Mouse (Mus musculus): ENCODE data around the gene Arhgef28. TPM values are rescaled to one million over a fixed set of nuclear protein-coding genes. Genes with fewer than 3 reads are reported as not detected.

Arhgef28 gene
- total RNA-seq, 2 experiments from 2014 or later: 52.0 to 54.8 TPM

- no peak for DNase-seq (ENCODE audit: extremely low spot score in 1 of 2, low spot score in 2 of 2)
- intact Hi-C loops (cut with DNase I): no loop called here
Measured at GRCm38 (mm10) chr13:97948856-97949255, 257.4 kb downstream of the Arhgef28 start.

GRCm38 (mm10) chr13:97947598-97947997 lies 258.6 kb downstream of the Arhgef28 start:
- intact Hi-C loops (cut with DNase I): no loop called here
- no peak for DNase-seq (ENCODE audit: extremely low spot score in 1 of 2, low spot score in 2 of 2)

GRCm38 (mm10) chr13:97946422-97946821 lies 259.8 kb downstream of the Arhgef28 start:
- intact Hi-C loops (cut with DNase I): no loop called here
- no peak for DNase-seq (ENCODE audit: extremely low spot score in 1 of 2, low spot score in 2 of 2)

- intact Hi-C loops (cut with DNase I): no loop called here
- no peak for DNase-seq (ENCODE audit: extremely low spot score in 1 of 2, low spot score in 2 of 2)
Measured at GRCm38 (mm10) chr13:97941909-97942680, 264.1 kb downstream of the Arhgef28 start.

- intact Hi-C loops (cut with DNase I): no loop called here
Measured at GRCm38 (mm10) chr13:97941099-97941498, 265.1 kb downstream of the Arhgef28 start.

GRCm38 (mm10) chr13:97939433-97940160 lies 266.6 kb downstream of the Arhgef28 start:
- intact Hi-C loops (cut with DNase I): loop anchor here (10.0 kb wide), 1 partner anchor 385 kb away; no protein-coding TSS in a partner anchor
- peak in 1 of 2 experiments; percentile 52 for DNase-seq (ENCODE audit: extremely low spot score in 1 of 2, low spot score in 2 of 2)

More at GRCm38 (mm10) chr13:97941099-97941498, 265.1 kb downstream of the Arhgef28 start:
- DNase-seq (ENCODE audit: extremely low spot score in 1 of 2, low spot score in 2 of 2): peak in 1 of 2 experiments; percentile 51

- intact Hi-C loops (cut with DNase I): loop anchor here (1.0 to 10.0 kb wide), 3 partner anchors 384 to 703 kb away; no protein-coding TSS in a partner anchor
- peak; percentile 85 to 86 for DNase-seq (ENCODE audit: extremely low spot score in 1 of 2, low spot score in 2 of 2)
Measured at GRCm38 (mm10) chr13:97938596-97939297, 267.5 kb downstream of the Arhgef28 start.

GRCm38 (mm10) chr13:97937919-97938318 lies 268.3 kb downstream of the Arhgef28 start:
- peak; percentile 63 to 73 for DNase-seq (ENCODE audit: extremely low spot score in 1 of 2, low spot score in 2 of 2)
- intact Hi-C loops (cut with DNase I): loop anchor here (1.0 to 10.0 kb wide), 3 partner anchors 383 to 703 kb away; no protein-coding TSS in a partner anchor

GRCm38 (mm10) chr13:97928135-97928497 lies 278.1 kb downstream of the Arhgef28 start:
- no peak for DNase-seq (ENCODE audit: extremely low spot score in 1 of 2, low spot score in 2 of 2)
- intact Hi-C loops (cut with DNase I): no loop called here

- DNase-seq (ENCODE audit: extremely low spot score in 1 of 2, low spot score in 2 of 2): no peak
Measured at GRCm38 (mm10) chr13:97927376-97928134, 278.7 kb downstream of the Arhgef28 start.

GRCm38 (mm10) chr13:97926371-97926770 lies 279.9 kb downstream of the Arhgef28 start:
- intact Hi-C loops (cut with DNase I): no loop called here
- no peak for DNase-seq (ENCODE audit: extremely low spot score in 1 of 2, low spot score in 2 of 2)

More at GRCm38 (mm10) chr13:97927376-97928134, 278.7 kb downstream of the Arhgef28 start:
- intact Hi-C loops (cut with DNase I): no loop called here

- DNase-seq (ENCODE audit: extremely low spot score in 1 of 2, low spot score in 2 of 2): no peak
- intact Hi-C loops (cut with DNase I): no loop called here
Measured at GRCm38 (mm10) chr13:97923009-97923408, 283.2 kb downstream of the Arhgef28 start.

GRCm38 (mm10) chr13:97919590-97919989 lies 286.6 kb downstream of the Arhgef28 start:
- intact Hi-C loops (cut with DNase I): loop anchor here (10.0 kb wide), 1 partner anchor 285 kb away; no protein-coding TSS in a partner anchor
- DNase-seq (ENCODE audit: extremely low spot score in 1 of 2, low spot score in 2 of 2): no peak

GRCm38 (mm10) chr13:97918117-97918900 lies 287.9 kb downstream of the Arhgef28 start:
- intact Hi-C loops (cut with DNase I): loop anchor here (10.0 kb wide), 1 partner anchor 284 kb away; no protein-coding TSS in a partner anchor

GRCm38 (mm10) chr13:97911013-97911412 lies 295.2 kb downstream of the Arhgef28 start:
- peak; percentile 45 to 72 for DNase-seq (ENCODE audit: extremely low spot score in 1 of 2, low spot score in 2 of 2)
- intact Hi-C loops (cut with DNase I): loop anchor here (10.0 kb wide), 1 partner anchor 276 kb away; no protein-coding TSS in a partner anchor

More at GRCm38 (mm10) chr13:97918117-97918900, 287.9 kb downstream of the Arhgef28 start:
- peak in 1 of 2 experiments; percentile 55 for DNase-seq (ENCODE audit: extremely low spot score in 1 of 2, low spot score in 2 of 2)

- intact Hi-C loops (cut with DNase I): no loop called here
- no peak for DNase-seq (ENCODE audit: extremely low spot score in 1 of 2, low spot score in 2 of 2)
Measured at GRCm38 (mm10) chr13:97902821-97903220, 303.4 kb downstream of the Arhgef28 start.

GRCm38 (mm10) chr13:97900380-97900758 lies 305.9 kb downstream of the Arhgef28 start:
- DNase-seq (ENCODE audit: extremely low spot score in 1 of 2, low spot score in 2 of 2): peak; percentile 49 to 78
- intact Hi-C loops (cut with DNase I): no loop called here
